Mouse (Mus musculus) inflammation-experienced regulatory T-cells, adult 6 months (primary cell): ENCODE results near the gene Ilf3. TPM values are rescaled to one million over a fixed set of nuclear protein-coding genes. Genes with fewer than 3 reads are reported as not detected.
"Not testable (repeated sequence)": the region's sequence is repeated elsewhere in the genome, so short reads cannot be mapped to it uniquely, and the experiment has no call there.

ENCODE experiments used
- ATAC-seq: one replicate; pipeline ENCODE4 v1.8.0; 2017
- polyA plus RNA-seq, 3 experiments: library from polyadenylated mRNA; unstranded; fragments of 100-300 nt; shearing (Covaris generic); gene quantifications; one replicate each; pipeline ENCODE4 v1.2.1; 2017

Gene Ilf3
- polyA plus RNA-seq, result 100 to 1,000 TPM in 2 of 3 experiments, 10 to 100 TPM in 1; 92.5 to 122 (median 122) TPM

DNA sequence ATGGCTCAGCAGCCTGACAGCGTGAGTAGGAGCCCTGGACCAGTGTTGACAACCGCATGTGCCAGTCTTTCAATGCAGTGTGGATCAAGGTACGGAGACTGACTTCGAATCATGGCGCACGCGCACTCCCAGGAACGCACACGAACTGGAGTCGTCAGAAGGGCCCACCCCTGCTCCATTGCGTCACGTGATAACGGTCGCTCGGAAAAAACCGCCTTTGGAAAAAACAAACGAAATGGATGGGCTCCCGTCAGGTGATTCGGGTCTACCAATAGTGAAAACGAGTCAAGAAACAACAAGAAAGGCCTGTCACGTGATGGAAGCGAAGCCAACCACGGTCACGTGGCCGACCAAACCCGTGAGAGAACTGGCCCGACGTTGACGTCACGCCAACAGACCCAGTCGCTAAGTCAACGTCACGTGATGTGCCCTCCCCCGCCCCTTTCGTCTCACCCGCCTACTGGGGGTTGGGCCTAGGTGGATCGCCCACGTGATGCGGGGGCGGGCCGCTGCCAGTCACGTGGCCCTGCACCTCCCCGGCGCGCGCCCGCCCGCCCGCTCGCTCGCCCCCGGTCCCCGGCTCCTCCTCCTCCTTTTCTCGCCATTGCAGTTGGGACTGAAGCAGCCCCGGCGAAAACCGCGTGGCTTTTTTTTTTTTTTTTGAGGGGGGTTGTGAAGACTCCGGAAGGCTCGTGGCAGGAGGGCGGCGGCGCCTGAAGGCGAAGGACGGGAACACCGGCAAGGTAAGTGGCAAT is at the start of gene Ilf3:
Ilf3 (plus strand) TSS at position 515 of the 755 bp plus-strand sequence.
- ATAC-seq, result peak; percentile 80

DNA sequence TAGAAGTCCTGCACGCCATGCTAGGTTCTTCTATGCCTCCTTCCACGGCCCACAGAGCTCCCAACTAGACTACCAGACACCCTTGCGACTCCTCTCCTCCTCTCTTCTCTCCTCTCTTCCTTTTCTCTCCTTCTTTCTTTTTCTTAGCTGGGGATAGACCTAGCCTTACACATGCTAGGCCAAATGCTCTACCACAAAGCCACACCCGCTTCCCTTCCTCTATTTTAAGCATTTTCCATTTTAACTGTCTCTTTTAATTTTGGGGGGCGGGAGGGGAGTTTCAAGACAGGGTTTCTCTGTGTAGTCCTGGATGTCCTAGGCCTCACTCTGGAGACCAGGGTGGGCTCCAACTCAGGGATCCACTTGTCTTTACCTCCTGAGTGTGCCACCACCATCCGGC is 48.9 kb upstream of the Ilf3 start:
- no peak for ATAC-seq

DNA sequence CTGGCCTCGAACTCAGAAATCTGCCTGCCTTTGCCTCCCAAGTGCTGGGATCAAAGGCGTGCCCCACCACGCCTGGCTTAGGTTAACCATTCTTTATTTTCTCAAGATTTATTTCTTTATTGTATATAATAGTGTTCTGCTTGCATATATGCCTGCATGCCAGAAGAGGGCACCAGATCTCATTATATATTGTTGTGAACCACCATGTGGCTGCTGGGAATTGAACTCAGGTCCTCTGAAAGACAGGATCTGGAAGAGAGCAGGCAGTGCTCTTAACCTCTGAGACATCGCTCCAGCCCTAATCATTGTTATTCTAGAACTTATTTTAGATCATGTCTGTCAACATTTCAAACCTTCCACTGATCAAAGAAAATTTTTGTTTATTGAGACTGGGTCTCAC is 48.2 kb upstream of the Ilf3 start:
- no peak for ATAC-seq

DNA sequence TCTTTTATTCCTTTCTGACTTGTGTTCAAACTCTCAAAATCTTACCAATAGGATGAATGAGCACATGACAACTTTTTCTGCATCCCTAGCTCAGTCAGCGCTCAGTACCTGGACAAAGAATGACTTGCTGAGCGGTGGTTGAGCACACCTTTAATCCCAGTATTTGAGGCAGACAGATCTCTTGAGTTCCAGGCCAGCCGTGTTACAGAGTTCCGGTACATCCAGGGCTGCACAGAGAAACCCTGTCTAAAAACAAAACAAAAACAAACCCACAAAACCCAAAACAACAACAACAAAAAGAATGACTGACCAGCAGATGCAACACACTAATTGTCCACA is 47.4 kb upstream of the Ilf3 start:
- ATAC-seq, result peak; percentile 22

DNA sequence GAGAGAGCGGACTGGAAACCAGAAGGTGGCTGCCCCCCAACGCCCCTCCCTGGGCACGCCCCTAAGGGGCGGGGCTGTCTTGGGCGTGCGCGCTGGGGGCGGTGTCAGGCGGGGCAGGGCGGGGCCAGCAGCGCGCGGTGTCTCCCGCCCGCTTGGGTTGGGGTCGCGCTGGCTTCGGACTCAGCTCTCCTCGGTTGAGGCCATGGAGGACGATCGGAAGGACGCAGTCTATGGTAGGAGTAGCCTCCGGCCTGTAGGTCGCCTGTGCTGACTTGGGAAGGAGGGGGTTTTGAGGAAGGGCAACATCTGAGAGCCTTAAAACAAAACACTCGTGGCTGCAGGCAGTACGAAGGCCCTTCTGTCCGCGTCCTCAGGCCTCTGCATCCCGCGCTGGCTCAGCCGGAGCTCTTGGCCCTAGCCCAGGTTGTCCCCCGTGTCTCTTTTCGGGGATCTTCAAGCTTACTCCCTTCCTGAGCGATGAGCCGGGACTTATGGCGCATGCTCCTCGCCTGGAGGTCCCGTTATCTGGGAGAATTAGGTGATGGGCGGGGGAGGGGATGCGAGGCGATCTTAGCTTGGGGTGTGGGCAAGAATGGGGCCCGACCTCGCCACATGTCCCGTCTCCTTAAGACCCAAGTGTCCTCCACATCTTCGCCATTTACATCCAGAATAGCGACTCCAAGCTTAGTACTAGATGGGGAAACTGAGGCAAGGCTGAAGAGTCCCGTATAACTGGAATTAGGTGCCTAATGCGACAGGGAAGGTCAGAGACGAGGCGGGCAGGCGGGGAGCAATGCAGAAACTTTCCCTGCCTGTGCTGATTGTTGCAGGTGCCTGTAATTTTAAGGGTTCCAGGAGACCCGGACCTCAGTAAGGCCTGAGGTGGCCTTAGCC is 46.8 kb upstream of the Ilf3 start, which contains the start of gene Slc44a2:
Slc44a2 (plus strand) TSS at position 80 of the 894 bp plus-strand sequence.
- ATAC-seq, result peak; percentile 47

DNA sequence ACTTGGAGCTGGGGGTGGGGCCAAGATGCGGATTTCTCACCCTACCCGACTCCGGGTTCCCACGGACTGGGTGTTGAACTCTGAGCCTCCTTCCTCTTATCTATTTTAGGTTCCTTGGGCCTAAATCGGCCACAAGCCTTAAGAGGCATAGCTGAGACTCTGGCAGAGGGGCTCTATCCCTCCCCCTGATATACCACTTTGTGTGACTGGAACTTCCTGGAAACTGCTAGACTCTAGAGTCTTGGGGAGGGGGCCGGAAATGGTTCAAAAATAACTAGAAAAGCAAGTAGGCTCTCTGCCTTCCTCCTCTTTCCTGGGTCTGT is 46.2 kb upstream of the Ilf3 start:
- peak; percentile 69 for ATAC-seq

DNA sequence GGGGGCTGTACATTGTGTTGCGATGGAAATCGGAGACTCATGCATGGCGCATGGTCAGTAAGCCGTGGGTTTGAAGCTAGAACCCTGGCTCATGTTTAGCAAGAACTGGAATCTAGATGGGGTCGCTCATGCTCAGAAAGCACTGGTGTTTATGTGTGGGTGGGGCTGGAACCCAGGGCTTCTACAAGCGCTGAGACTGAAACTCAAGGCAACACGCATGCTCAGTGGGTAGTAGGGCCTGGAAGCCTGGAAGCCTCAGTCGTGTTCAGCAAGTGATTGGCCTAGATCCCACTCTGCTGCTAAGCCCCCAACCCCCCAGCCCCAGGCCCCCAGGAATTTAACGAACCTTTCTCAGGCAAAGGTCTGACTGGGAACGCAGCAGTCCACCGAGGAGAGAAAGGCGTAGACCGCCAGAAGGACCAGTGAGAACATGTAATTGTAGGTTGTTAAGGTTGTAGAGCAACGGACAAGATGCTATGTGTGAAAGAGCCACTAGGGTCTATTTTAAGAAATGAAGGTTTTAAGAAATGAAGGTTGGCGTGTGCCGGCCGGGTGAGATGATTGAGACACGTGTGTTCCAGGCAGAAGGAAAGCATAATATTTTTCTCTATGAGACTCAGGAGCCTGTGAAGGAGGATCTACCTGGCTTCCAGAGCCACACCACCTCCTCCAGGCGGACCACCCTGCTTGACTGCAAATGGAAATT is 45.3 kb upstream of the Ilf3 start:
- ATAC-seq, result peak; percentile 20

DNA sequence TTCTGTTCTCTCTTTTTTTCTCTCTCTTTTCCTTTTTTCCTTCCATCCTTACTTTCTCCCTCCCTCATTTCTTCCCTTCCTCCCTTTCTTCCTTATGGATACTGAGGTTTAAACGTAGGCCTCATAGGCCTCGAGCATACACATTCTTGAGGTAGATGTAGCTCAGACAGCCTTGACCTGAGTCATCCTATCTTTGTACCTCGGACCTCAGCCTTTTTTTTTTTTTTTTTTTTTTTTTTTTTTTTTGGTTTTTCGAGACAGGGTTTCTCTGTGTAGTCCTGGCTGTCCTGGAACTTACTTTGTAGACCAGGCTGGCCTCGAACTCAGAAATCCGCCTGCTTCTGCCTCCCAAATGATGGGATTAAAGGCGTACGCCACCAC is 44.8 kb upstream of the Ilf3 start:
- ATAC-seq, result not testable (repeated sequence)

DNA sequence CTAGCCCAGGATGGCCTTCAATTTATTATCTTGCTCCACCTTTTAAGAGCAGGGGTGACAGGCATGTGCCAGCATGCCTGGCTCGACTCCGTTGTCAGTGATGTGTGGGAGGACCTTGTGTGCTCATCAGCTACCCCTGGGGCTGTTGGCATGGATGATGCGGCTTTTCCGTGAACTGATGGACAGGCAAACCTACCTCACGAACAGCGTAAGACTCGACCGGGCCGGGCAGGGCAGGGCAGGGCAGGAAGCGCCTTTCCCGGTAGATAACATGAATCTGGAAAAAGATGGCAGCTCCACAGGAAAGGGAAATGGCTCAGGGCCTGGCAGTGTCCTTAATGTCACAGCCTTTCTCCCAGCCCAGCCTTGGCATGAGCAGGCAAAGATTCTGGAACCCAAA is 43.4 kb upstream of the Ilf3 start:
- no peak for ATAC-seq

DNA sequence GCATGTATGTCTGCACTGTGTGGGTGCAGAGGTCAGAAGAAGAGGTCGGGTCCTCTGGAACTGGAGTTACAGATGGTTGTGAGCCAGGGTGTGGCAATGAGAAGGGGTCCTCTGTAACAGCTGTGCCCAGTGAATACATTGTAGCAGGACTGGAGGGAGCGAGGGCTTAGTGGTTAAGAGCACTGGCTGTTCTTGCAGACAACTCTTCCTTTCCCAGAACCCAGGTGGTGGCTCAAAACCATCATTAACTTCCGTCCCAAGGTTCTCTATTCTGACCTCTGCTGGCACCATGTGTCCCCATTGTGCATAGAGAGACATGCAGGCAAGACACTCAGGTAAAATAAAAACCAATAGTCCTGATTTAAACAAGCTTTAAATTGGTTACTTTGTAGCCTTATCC is 40.1 kb upstream of the Ilf3 start:
- ATAC-seq, result no peak

DNA sequence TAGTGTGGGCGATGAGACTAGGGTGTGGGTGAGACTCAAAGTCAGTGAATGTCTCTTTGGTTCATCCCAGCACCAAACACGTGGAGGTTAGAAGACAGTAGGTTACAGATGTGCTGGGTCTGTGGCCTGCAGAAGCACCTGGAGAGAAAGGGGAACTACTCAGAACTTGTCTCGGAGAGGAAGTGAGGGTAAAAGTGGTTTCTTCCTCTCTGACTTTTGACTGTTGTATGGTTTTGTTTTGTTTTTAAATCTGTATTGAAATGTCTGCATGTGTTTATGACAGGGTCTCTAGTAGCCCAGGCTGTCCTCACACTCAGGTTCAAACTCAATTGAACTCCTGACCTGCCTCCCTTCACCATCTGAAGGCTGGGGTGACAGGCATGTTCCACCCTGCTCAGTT is 39.6 kb upstream of the Ilf3 start:
- peak; percentile 79 for ATAC-seq

DNA sequence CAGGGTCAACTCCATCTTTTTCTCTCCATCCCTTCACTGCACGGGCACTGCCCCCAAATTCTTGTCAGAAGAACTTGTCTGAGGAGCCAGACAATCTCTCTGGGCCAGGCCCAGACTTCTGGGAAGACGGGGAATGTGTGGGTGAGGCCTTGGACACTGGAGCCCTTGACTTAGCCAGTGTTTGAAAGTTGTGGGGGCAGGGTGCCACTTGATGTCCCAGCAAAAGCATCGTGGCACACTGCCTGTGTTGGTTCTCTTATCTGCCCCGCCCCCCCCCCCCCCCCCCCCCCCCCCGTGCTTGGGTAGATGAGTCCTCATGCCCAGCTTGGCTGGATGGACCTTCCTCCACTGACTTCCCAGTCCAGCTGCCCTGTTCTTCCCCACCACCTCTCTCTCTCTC is 38.6 kb upstream of the Ilf3 start:
- no peak for ATAC-seq

DNA sequence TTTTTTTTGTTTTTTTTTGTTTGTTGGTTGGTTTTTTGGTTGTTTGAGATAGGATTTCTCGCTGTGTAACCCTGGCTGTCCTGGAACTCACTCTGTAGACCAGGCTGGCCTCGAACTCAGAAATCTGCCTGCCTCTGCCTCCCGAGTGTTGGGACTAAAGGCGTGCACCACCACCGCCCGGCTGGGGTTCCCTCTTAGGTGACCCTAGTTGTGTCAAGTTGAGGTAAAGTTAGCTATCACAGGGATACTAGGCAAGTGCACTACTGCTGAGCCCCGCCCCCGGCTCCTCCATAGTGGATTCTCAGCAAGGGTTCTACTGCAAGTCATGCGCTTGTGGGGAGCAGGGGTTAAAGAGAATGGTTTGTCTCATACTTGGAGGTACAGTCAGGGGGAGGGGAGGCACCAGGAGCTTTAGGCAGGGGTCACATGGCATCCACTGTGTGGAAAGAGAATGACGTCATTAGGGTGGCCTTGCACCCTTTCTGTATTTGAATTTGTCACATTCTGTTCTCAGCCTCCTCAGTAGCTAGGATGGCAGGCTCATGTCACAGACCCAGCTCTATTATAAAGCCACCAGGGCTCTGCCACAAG is 37.9 kb upstream of the Ilf3 start:
- ATAC-seq, result peak; percentile 9

DNA sequence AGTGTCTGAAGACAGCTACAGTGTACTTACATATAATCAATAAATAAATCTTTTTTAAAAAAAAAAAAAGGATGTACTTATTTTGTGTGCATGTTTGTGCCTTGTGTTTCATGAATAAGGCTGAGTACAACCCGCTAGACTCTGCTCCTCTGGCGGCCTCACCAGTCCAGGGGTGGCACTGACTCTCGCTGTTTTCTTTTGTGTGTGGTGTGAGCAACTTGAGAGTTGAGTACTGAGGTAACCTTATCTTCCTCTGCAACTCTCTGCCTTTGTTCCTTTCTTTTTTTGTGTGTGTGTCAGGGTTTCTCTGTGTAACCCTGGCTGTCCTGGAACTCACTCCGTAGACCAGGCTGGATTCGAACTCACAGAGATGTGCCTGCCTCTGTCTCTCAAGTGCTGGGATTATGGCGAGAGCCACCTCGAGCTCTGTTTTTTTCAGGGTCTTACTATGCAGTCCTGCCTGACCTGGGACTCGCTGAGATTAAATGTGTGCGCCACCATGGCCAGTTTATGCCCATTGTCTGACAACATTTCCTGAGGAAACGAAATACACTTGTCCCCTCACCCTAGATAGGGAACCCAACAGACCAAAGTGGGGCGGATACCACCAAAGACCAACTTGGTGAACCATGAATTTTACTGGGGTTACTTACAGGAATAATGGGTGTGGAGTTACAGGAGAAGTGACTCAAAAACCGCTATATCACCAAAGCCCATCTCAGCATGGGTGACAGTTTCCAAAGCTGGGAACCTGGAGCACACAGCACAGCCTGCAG is 36.1 kb upstream of the Ilf3 start:
- no peak for ATAC-seq

DNA sequence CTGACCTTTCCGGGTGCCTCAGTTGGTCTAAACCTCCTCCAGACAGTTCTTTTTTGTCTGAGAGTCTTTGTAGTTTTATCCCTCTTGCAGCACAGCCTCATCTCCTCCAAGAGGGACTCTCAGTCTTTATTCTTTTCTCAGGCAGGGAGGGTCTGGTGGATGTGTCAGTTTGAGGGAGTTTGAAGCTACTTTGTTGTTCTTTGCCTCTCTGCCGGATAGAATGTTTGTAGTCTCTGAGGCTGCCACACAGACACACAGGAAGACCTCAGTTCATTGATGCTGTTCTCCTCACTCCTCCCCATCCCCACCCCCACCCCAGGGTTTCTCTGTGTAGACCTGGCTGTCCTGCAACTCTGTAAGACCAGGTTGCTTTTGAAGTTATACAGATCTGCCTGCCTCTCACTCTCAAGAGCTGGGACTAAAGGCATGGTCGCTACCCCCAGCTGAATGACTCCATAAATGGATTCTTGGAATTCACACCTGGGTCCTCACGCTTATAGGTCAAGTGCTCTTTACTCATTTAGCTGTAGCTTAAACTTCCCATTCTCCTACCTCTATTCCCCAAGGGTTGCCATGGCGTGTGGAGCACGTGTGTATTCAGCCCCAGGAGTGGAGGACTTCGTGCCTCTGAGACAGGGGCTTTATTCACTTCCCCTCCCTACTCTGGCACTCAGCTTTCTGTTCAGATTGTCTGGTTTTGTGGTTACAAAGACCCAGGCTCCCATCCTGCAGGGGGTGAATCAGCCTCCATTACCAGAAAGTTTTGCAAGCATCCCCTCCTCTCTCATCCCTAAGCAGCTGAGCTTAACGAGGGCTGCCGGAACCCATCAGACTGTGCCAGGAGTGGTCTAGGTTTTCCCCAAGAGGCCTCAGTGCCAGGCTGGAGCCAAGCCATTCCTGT is 35.3 kb upstream of the Ilf3 start:
- ATAC-seq, result peak; percentile 42

DNA sequence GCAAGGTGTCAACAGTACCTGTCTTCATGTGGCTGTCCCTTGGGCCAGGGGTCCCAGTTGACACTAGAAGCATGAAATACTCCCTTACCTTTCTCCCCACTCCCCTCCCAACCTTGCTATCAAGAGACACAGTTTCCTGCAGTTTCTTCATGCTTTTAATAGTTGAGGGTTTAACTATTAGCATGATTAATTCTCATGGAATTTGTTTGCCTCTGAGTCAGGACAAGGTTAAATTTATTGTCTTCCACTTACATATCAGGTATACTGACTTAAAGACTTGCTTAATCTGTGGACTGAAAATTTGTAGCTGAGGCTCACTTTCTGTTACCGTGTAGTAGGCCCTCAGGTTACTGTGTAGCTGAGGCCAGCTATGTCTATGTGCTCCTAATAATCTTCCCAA is 34.1 kb upstream of the Ilf3 start:
- no peak for ATAC-seq

DNA sequence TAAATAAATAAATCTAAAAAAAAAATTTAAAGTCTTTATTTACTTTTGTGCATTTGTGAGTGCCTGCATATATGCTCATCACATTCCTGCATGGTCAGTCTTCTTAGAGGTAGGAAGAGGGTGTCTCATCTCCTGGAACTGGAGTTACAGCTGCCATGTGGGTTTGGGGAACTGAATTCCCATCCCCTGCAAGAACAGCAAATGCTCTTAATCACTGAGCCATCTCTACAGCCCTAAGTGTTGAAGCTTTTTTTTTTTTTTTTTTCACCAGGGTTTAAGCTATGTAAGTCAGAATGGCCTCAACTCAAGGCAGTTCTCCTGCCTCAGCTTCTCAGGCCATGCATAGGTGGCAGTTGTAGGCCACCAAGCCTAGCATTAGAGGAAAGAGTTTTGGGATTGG is 32.9 kb upstream of the Ilf3 start:
- no peak for ATAC-seq

DNA sequence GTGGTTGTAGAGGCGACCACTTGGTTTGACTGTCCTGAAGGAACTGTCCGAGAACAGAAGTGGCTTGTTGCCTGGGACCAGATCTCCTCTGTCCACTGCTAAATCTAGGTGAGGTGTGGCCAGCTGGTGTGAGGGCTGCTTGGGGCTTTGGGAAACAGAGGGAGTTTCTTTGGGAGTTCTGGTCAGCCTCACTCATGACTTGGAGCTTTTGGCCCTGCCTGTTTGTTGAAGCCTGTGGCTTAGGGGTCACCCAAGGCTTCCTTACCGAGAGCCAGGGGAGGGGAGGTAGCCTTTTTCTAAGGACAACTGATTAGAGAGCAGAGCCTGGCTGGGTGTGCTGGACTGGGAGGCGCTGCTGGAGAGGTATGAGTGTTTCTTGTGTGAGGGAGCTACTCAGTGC is 32.3 kb upstream of the Ilf3 start:
- no peak for ATAC-seq

DNA sequence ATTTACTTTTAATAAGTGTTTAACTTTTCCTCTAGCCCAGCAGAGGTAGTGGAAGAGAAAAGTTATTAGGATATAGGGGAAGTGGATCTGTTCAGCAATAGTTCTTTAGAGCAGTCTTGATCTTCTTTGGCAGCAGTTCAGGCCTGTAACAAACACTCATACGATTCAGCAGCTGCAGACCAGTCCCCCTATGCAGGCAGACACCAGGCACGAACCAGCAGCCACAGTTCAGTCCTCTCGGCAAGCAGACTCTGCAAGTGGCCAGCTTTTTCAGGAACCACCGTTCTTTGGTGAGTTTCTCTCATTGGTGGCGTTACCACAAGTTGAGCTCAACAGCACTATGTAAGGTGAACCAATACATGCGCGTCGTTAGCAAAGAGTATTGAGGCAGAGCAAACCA is 31.2 kb upstream of the Ilf3 start:
- ATAC-seq, result no peak

DNA sequence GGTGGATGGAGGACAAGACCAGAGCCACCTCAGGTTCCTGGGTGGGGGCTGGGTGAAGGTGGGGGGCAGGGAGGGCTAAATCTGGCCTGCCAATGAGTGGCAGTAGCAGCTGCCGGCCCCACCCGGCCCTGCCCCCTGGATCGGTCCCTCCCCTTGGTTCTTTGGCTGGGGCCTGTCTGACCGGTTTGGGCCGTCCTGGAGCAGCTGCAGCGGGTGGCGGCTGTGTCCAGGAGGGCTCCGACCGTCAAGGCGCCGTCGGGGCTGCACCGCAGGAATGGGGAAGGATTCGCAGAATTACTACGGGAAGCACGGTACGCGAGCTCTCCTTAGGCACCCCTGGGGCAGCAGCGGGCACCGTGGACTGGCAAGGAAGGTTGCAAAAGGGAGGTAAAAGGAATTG is 30.0 kb upstream of the Ilf3 start:
- no peak for ATAC-seq

DNA sequence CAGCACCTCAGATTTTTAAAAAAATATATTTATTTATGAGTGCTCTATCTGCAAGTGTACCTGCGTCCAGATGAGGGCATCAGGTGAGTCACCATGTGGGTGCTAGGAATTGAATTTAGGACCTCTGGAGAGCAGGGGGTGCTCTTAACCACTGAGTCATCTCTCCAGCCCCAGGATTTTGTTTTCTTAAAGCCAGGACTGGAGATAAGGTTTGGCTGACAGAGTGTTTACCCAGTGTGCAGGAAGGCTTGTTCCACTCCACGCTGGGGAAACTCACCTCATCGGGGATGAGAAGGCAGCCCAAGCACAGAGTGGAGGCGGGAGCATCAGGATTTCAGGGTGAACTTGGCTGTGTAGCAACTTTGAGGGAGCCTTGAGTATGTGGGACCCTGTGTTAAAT is 27.3 kb upstream of the Ilf3 start:
- no peak for ATAC-seq
